Mouse (Mus musculus): Measurements from ENCODE around the gene Sept5. TPM values are rescaled to one million over a fixed set of nuclear protein-coding genes. Genes with fewer than 3 reads are reported as not detected.

Gene Sept5
- total and polyA plus RNA-seq, 2 experiments from 2014 or later = 3.8 to 8.7 TPM

DNA sequence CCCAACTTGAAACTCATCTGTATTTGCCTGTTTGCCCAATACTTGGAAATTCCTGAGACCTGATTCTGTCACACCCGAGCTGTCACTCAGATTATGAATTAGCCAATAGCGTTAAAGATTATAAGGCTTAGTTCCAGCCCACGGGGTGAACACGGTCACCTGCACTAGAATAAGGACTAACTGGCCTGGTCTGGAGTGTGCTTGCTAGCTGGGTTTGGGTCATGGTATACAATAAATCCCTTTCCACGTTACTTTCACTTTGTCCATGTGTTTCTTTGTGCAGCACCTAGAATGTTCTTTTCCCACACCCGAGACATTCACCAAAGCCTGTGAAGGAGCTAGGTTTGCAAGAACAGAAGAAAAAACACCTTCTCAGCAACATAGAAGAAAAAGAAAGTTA is 40.2 kb upstream of the Sept5 start:
- Histone ChIP-seq H3K4me3 (ENCODE audit: low read depth, low read length) (no peak overlapping the region), H3K4me2 (ENCODE audit: low read depth, low read length) (no peak overlapping the region), H3K9me3 (replicated peaks; ENCODE audit: control insufficient read depth, low read length) (no peaks in the 10 kb centered on the region), H3K27me3 (ENCODE audit: control insufficient read depth, insufficient read depth, low read length) (no peaks in the 10 kb centered on the region), H3K4me1 (ENCODE audit: control insufficient read depth, insufficient read depth) (no peaks in the 10 kb centered on the region), H3K27ac (ENCODE audit: low read depth) (no peak overlapping the region), H3K9ac (replicated peaks; ENCODE audit: low read depth, low read length) (no peak overlapping the region), H3K36me3 (replicated peaks; ENCODE audit: control insufficient read depth, insufficient read depth, low read length) (no peaks in the 10 kb centered on the region)
- TF ChIP-seq CTCF (IDR thresholded peaks at IDR 0.05; ENCODE audit: low read depth) (no peak), EP300 (IDR thresholded peaks at IDR 0.05; ENCODE audit: low read depth) (no peak)
- 75% methylated on average over 6 of the region's 6 CpGs for WGBS
- no peak for ATAC-seq (ENCODE audit: insufficient read depth, low read depth)
- DNase-seq (ENCODE audit: low spot score) = no peak

DNA sequence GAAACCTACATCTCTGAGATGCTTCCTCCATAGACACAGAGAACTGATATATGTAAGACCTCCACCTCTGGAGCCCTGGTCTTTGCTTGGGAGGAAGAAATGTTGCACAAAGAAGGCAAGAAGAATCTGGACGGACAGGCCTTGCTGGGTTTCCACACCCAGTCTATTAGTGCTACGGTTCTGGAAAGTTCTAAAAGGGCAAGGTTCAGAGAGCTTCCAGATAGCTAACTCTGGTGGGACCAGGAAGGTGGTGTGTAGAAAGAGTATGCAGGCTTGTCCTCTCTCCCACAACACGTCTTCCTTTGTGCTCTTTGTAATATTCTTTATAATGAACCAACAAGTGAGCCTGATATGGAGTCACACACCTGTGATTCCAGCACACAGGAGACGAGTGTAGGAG is 28.8 kb upstream of the Sept5 start:
- H3K4me3 ChIP-seq (ENCODE audit: low read depth, low read length) = no peak overlapping the region
- H3K27me3 ChIP-seq (ENCODE audit: control insufficient read depth, insufficient read depth, low read length) = no peaks in the 10 kb centered on the region
- WGBS = 65% methylated on average over 4 of the region's 4 CpGs
- H3K9ac ChIP-seq (replicated peaks; ENCODE audit: low read depth, low read length) = no peak overlapping the region
- H3K4me2 ChIP-seq (ENCODE audit: low read depth, low read length) = no peak overlapping the region
- no peak for ATAC-seq (ENCODE audit: insufficient read depth, low read depth)
- TF ChIP-seq CTCF (IDR thresholded peaks at IDR 0.05; ENCODE audit: low read depth) (no peak), EP300 (IDR thresholded peaks at IDR 0.05; ENCODE audit: low read depth) (no peak)
- H3K27ac ChIP-seq (ENCODE audit: low read depth) = no peak overlapping the region
- no peaks in the 10 kb centered on the region for H3K36me3 ChIP-seq (replicated peaks; ENCODE audit: control insufficient read depth, insufficient read depth, low read length)
- H3K4me1 ChIP-seq (ENCODE audit: control insufficient read depth, insufficient read depth) = no peaks in the 10 kb centered on the region
- no peak for DNase-seq (ENCODE audit: low spot score)
- H3K9me3 ChIP-seq (replicated peaks; ENCODE audit: control insufficient read depth, low read length) = no peaks in the 10 kb centered on the region

- ATAC-seq (ENCODE audit: insufficient read depth, low read depth) (no peak), DNase-seq (ENCODE audit: low spot score) (no peak)
- H3K27me3 ChIP-seq (ENCODE audit: control insufficient read depth, insufficient read depth, low read length) = no peaks in the 10 kb centered on the region
- no peaks in the 10 kb centered on the region for H3K36me3 ChIP-seq (replicated peaks; ENCODE audit: control insufficient read depth, insufficient read depth, low read length)
- no peak overlapping the region for H3K4me3 ChIP-seq (ENCODE audit: low read depth, low read length)
- no peak overlapping the region for H3K4me2 ChIP-seq (ENCODE audit: low read depth, low read length)
- no peak overlapping the region for H3K9ac ChIP-seq (replicated peaks; ENCODE audit: low read depth, low read length)
- 57% methylated on average over 5 of the region's 5 CpGs for WGBS
- no peak overlapping the region for H3K27ac ChIP-seq (ENCODE audit: low read depth)
- H3K9me3 ChIP-seq (replicated peaks; ENCODE audit: control insufficient read depth, low read length) = no peaks in the 10 kb centered on the region
- H3K4me1 ChIP-seq (ENCODE audit: control insufficient read depth, insufficient read depth) = no peaks in the 10 kb centered on the region
- TF ChIP-seq EP300 (IDR thresholded peaks at IDR 0.05; ENCODE audit: low read depth) (no peak), CTCF (IDR thresholded peaks at IDR 0.05; ENCODE audit: low read depth) (no peak)
Measured at GRCm38 (mm10) chr16:18655372-18656098, 25.8 kb upstream of the Sept5 start.

GRCm38 (mm10) chr16:18653290-18654160 is 23.8 kb upstream of the Sept5 start:
- no peak overlapping the region for H3K9ac ChIP-seq (replicated peaks; ENCODE audit: low read depth, low read length)
- no peaks in the 10 kb centered on the region for H3K9me3 ChIP-seq (replicated peaks; ENCODE audit: control insufficient read depth, low read length)
- no peaks in the 10 kb centered on the region for H3K27me3 ChIP-seq (ENCODE audit: control insufficient read depth, insufficient read depth, low read length)
- no peak overlapping the region for H3K27ac ChIP-seq (ENCODE audit: low read depth)
- ATAC-seq (ENCODE audit: insufficient read depth, low read depth) (no peak), DNase-seq (ENCODE audit: low spot score) (no peak)
- no peaks in the 10 kb centered on the region for H3K4me1 ChIP-seq (ENCODE audit: control insufficient read depth, insufficient read depth)
- TF ChIP-seq EP300 (IDR thresholded peaks at IDR 0.05; ENCODE audit: low read depth) (no peak), CTCF (IDR thresholded peaks at IDR 0.05; ENCODE audit: low read depth) (no peak)
- 83% methylated on average over 6 of the region's 6 CpGs for WGBS
- H3K4me3 ChIP-seq (ENCODE audit: low read depth, low read length) = no peak overlapping the region
- no peaks in the 10 kb centered on the region for H3K36me3 ChIP-seq (replicated peaks; ENCODE audit: control insufficient read depth, insufficient read depth, low read length)
- H3K4me2 ChIP-seq (ENCODE audit: low read depth, low read length) = no peak overlapping the region

DNA sequence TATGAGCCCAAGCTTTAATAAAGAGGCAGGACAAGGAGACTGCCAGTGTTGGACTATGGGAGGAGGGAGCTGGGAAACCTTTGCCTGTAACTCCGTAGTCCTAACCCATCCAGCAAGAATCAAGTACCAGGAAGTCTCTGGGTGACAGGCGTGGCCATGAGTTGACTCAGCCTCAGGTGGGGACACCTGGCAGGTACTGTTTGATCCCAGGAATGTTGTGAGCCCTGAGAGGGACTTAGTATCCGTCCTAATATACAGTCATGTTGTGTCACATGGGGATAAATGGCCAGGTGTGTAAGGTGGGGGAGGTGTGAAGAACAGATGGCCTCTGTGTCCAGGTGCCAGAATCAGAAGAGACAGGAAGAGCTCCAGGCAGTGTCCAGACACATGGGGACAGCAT is 19.4 kb upstream of the Sept5 start:
- Histone ChIP-seq H3K27ac (ENCODE audit: low read depth) (no peak overlapping the region), H3K4me2 (ENCODE audit: low read depth, low read length) (no peak overlapping the region), H3K4me3 (ENCODE audit: low read depth, low read length) (no peak overlapping the region), H3K4me1 (ENCODE audit: control insufficient read depth, insufficient read depth) (no peaks in the 10 kb centered on the region), H3K27me3 (ENCODE audit: control insufficient read depth, insufficient read depth, low read length) (no peaks in the 10 kb centered on the region), H3K9ac (replicated peaks; ENCODE audit: low read depth, low read length) (no peak overlapping the region), H3K9me3 (replicated peaks; ENCODE audit: control insufficient read depth, low read length) (no peaks in the 10 kb centered on the region), H3K36me3 (replicated peaks; ENCODE audit: control insufficient read depth, insufficient read depth, low read length) (no peaks in the 10 kb centered on the region)
- ATAC-seq (ENCODE audit: insufficient read depth, low read depth) (no peak), DNase-seq (ENCODE audit: low spot score) (no peak)
- TF ChIP-seq CTCF (IDR thresholded peaks at IDR 0.05; ENCODE audit: low read depth) (no peak), EP300 (IDR thresholded peaks at IDR 0.05; ENCODE audit: low read depth) (no peak)
- 55% methylated on average over 3 of the region's 3 CpGs for WGBS

All from heart, postnatal 0 days (tissue).